Mouse (Mus musculus): ENCODE results near the gene Ublcp1. TPM values are rescaled to one million over a fixed set of nuclear protein-coding genes. Genes with fewer than 3 reads are reported as not detected.
A peak's percentile ranks its signal among the peaks of the same experiment; 100 is the strongest.

The Ublcp1 gene
- 10 to 100 TPM; 41.8 to 44.1 (median 43.3) TPM for polyA plus RNA-seq (2017; shearing (Covaris generic))

DNA sequence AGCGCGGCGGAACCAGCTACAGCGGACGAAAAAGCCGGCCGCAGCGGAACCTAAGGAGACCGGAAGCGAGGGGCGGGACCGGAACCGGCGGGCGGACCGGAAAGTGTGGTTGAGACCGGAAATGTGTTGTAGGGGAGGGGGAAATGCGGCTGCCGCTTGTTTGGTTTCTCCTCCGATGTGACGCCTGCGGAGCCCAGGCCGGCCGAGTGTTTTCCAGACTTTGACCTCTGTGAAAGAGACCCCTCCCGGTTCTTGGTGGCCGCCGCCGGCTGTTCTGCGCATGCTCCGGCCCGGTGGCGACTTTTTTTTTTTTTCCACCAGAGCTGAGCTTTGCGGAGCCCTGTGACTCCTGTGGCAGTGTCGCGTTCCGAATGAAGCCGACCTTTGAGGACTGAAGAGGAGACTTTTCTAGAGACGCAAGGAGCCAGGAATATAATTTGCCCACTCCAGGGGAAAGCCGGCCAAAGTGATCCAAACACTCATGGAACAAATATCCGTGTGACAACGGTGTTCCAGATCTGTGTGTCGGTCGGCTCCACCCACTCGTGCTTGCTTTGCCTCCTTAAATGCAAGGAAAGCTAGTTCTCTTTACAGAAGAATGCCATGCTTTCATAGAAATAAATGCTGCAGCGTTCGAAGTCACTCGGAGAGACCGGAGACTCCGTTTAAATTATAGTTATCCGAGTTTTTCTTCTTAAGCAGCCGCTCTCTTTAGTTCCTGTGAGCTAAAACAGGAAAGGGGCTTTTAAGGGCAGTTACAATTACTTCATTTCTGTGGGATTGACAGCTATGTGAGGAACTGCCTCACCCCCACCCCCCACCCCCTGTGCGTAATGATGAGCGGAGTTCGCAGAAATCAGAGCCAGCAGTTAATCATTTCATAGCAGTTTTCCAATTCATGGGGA lies at the start of gene Ublcp1:
Gene Ublcp1 (minus strand): TSS at position 67 of the 905 bp plus-strand sequence.
- ATAC-seq, result peak; percentile 79

DNA sequence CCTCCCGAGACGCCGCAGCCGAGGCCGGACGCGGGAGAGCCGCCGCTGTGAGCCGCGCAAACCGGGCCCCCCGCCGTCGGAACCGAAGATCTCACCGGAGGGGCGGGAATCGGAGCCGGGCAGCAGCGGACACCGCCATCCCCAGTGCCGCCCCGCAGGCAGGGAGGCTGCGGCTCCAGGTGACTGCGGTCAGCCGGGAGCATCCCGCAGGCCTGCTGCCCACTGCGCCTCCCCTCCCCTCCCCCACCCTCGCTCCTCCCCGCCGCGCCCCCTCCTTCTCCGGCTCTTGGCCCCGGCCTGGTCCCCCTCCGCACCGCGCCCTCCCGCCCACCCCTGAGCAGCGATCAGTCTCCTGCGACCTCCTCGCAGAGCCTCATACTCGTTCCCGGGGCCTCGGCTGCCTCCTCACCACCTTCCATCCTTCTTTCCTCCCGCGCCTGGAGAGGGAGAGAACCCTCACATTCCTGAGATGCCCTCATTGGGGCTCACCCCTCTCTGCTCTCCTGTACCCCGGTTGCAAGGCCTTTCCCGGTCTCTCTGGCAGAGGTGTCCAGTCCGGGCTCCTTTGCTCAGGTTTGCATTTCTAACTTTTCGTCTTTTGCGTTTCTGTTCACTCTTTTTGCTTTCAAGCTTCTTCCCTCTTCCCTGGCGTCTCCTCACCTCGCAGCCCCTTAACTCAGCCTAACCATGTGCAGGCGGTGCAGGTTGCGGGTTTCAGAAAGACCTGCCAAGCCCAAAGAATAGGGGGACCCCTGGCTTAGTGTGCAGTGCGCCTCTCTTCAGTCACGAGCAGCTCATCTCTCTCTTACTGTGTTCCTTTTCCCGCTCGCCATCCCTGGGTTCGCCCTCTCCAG lies 49.0 kb upstream of the Ublcp1 start:
- ATAC-seq, result no peak

DNA sequence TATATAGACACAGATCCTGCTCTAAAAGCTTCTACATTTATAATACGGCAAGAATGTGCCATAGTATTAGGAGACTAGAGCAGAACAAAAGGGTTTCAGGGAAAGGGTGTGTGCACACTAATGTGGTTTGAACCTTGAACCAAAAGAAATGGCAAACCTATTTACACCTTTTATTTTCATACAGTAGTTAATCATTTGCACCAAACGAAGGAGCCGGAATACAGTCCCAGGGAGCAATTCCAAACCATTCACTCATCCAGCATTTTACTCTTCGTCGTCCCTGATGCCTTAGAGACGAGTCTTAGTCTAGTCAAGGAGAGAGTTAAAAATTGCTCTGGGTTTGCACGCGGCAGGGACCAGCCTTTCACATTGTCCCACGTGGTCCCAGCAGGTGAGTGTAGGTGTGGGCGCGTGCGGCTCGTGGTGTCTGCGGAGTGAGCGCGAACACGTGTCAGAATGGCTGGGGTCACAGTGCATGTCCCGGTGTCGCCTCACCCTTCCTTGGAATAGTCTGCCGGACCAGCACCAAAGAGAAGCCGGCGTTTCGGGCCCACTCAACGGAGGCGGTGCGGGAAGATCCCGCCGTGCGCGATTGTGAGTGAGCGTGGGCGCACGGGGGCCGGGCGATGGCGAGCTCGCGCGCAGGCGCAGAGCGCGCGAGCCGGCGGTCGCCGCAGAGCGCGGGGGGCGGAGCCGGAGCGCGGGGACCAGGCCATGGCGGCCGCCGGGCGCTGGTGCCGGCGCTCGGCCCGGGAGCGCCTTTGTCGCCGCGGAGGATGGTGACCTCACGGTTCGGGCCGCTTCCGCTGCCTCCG lies 48.2 kb upstream of the Ublcp1 start, which contains the start of gene Rnf145:
Gene Rnf145 (plus strand): TSS at position 684 of the 815 bp plus-strand sequence.
- ATAC-seq, result peak; percentile 36

DNA sequence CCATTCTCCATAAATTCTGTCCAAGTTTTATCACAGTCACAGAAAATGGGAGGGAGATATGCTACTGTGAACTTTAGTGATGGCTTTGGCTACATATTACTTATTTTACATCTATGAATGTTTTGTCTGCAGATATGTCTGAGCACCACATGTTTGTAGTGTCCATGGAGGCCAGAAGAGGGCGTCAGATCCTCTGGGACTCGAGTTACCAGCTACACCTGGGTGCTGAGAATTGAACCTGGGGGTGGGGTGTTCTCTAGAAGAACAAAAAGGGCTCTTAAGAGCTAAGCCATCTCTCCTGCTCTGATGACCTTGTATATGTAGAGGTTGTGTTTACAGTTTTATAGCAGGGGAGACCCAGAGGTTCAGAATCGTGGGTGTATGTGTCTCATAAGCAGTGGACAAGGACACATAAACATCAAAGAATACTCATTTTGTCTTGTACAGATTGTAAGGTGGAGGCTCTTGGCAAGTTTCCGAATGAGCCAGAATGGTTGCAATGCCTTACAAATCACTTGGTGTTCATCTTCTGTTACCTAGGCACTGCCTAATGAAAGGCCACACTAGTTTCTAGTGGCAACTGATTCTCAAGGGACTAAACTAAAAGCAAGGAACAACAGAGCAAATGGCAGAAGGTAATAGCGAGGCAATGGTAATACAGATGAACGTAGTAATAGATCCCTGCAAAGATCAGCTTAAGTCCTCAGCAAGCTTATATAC lies 47.4 kb upstream of the Ublcp1 start:
- no peak for ATAC-seq

DNA sequence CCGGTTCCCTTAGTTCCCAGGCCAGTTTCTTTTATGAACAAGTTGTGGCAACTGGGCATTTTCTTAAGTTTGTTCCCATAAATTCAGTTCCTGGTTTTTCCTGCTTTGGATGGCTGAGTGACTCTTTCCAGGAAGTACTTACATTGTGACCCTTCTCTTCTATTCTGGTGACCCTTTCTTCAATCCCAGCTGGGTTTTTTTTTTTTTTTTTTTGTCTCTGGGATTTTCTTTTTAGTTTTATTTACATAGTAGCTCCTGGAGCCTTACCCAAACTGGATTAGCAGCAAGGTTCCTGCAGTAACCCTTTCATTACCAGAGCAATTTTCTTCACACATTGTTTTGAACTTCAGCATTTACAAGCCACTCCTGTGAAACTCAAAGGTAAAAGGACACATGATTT lies 46.1 kb upstream of the Ublcp1 start:
- no peak for ATAC-seq

DNA sequence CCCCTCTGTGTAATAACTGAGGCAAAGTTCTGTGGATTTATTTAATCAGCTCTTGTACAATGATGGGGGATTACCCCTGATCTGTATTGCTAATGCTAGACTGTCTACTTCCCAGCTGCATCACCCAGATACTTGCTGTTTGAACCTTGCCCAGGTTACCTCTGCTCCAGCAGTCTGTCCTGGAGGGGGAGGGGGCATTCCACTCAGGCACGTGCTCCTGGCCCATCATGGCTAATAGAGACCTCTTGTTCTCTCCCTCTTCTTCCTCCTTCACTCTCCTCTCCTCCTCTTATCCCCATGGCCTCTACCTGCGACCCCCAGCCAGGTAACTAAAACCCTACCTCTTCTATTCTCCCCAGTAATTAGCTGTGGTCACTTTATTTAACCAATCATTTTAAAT lies 44.4 kb upstream of the Ublcp1 start:
- ATAC-seq, result no peak

DNA sequence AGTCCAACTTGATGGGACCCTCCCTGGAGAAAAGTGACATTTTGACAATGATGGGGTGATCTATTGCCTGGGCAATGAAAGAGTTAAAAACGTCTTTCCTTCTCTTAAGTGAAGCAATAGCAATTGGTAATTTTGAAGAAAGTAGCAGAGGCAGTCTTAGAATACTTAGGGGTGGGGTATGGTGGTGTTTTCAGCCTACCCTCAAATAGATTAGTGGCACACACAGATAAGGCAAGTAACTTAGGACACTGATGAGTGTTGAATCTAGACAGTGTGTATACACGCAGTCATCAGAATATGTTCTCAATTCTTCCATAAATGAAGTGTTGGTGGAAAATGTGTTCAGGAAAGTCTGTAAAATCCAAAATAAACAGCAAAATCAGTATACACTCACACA lies 42.7 kb upstream of the Ublcp1 start:
- no peak for ATAC-seq

DNA sequence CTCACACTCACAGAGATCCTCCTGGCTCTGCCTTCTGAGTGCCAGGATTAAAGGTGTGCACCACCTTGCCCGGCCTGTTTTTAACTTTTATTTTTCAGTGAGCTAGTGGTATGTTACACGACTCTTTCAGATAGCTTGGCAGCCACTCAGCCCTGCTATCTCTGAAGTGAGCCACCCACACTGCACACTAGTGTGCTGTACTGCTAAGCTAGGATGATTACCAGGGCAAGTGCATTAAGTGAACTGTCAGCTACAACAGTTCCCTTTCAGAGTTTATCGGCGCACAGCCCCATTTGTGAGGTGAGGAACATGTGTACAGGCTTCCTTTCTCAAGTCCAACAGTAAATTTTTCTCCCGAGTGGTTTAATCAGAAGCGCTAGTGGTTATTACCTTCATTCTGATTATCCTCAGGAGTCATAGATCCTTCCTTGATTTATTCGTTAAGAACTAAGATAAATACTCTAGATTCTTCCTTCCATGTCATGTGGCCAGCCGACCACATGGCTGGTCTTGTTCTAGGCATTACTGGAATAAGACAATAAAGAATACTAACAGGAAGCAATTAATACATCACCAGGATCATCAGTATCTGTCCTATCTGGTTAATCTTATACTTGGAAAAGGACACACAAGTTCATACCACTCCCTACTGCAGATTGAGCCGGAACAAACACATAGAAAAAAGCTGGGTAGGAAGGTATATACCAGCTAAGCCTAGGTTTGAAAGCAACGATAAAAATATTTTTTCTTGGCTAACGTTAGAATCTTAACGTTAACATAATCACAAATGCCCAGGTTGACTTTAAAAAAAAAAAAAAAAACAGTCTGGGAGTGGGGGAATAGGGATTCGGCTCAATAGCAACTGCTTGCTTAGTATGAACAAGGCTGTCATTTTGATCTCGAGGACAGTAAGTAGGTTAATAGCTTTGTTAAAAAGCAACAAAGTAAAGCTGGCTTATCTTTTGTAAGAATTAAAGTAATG lies 42.0 kb upstream of the Ublcp1 start:
- no peak for ATAC-seq

DNA sequence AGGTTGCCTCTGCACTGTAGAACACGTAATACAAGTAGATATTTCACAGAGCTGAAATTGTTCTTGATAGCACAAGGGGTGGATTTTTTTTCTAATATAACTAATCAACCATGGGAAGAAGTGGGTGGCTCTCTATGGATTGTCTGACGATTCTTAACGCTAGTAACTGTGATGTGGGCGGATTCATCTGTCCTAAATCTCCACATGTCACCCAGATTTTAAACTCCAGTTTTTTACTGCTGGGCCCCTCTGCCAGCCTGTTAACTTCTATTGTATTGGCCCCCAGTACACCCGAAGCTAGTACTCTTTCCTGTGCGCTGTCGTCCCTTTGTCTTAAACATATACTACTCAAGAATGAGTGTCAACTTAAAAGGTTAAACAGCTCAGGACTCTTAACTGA lies 40.1 kb upstream of the Ublcp1 start:
- ATAC-seq, result no peak

DNA sequence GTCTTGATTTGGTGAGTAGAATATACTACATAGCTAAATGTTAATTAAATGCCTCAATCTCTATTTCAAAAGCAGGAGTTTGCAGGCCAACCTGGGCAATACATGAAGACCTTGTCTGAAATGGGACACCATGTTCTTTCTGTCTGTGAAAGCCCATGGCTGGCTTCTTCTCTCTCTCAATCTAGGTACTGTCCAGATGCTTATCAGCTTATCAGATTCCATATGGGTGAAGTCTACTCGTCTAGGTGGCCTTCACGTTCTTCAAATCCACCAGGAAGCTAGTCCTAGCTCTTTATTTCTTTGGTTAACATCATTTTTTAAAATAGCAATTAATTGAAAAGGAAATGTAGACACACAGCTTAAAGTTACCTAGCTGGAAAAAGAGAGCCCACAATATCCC lies 39.6 kb upstream of the Ublcp1 start:
- ATAC-seq, result no peak

DNA sequence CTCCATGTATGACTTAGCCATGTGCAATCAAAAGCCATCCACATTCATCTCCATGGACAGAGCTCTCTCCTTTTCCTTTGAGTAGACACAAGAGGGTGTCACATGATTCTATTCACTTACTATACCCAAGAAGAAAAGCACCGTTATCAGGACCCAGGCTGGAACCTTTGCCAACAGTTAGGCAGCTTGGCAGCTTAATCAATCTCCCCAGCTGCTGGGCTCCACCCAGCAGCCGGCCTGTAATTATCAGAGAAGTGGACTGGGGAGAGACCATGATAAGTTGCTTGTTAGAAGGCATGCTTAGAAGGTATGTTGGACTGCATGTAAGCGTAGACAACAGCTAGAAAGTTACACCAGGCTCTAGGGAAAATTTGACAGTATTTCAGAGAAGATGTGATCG lies 38.6 kb upstream of the Ublcp1 start:
- ATAC-seq, result no peak

DNA sequence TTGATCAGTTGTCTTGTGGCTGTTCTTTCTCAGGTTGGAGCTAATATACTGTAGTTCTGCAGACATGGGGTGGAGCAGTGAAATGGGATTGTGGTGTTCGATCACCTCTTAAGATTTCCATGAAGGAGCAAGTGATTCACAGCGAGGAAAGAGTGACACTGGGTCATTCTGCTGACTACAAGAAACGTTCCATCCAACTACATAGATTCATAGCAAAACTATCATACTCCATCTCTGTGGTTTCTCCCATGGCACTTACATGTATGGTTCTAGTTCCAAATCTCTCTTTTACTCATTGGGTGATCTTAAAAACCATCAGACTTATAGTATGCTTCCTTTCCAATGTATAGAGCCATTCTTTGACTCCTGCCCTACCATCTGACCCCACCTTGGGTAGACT lies 34.5 kb upstream of the Ublcp1 start:
- no peak for ATAC-seq

DNA sequence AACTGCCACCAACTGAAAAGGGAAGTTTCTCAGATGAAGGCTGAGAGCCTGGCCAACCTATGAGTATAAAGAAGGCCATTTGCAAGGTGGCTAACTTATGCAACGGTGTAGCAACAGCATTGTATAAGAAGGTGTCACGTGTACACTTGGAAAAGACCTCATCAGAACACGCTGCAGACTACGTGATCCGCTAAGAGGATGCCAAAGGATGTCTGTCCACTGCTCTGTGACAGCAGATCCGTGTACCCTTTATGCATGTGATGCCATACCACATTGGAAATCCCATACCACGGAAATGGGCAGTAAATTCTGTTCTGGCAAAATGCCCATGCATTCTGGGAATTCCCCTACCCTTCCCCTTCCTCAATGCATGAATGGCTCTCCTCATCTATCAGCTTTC lies 33.8 kb upstream of the Ublcp1 start:
- no peak for ATAC-seq

DNA sequence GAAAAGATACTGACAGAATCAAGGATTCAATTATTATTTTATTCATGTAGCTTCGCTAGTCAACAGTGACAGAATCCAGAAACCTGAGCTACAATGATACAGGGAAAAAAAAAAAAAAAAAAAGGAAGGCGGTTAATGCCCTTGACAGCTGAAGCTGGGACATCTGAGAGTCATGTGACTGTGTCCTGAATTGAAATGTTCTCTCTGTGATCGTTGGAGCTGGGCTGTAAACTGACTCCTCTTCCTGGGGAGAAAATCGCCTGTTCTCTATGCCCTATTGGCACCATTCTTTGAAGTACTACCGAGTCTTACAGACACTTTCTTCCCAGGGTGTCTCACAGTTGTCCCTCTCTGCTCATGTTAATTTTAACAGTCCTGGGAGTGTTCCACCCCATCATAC lies 32.6 kb upstream of the Ublcp1 start:
- no peak for ATAC-seq

DNA sequence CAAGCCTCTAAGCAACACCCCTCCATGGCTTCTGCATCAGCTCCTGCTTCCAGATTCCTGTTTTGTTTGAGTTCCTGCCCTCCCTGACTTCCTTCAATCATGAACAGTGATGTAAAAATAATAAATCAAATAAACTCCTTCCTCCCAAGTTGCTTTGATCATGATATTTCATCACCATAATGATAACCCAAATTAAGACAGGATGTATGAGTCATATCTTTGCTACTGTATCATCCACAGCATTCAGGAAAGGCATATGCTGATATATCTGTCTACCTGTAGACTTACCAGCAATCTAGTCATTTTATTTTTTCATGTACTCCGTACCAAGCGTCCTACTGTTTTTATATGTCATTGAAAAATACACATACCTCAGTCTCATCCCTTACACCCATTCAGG lies 31.2 kb upstream of the Ublcp1 start:
- peak; percentile 91 for ATAC-seq

DNA sequence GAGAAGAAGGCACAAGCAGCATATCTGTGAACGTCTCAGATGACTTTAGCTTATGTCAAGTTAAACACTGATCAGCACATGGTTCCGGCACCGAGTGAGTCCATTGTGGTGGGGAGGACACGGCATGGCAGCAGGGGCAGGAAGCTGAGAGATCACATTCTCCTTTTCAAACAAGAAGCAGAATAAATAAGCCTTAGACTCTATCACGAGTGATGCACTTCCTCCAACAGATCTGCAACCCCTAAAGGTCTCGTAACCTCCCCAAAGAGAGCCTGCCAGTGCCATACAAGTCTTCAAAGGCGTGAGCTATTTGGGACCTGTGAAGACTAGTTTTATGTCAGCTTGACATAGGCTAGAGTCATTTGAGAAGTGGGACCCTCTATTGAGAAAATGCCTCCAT lies 30.7 kb upstream of the Ublcp1 start:
- ATAC-seq, result peak; percentile 41

DNA sequence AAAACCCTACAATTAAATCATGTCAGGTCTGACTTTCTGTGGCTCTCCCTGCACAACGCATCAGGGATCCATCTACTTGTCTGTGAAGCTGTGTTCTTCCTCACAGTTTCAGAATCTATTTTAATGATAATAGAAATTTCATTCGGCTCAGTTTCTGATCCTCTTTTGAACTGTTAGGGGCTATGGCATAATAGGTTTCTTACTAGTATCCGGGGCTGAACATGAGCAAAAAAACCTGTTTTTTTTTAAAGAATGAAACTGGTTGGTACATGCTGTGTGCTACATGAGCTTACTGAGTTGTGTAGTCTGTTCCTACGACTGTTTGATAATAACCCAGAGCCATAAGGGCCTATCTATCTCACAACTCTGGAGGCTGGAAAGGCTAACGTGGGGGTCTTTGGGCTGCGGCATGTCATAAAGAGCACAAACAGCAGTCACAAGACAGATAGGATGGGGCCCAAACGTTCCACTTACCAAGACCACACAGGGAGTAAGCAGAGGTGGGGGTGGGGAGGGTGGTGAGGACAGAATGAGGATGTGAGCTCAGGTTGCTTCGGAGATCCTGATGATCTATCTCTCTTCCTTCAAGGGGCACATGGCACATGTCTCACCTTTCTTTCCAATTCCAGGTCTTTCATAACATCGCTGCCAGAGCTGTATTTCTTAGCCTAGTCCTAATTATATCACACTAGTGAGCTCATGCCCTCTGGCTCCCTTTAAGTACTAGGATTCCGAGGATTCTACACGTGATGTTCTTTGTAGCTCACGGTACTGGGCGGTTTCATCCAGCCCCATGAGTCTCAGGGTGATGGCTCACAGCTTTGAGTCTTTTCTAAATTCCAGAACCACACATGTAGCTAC lies 28.3 kb upstream of the Ublcp1 start:
- no peak for ATAC-seq

DNA sequence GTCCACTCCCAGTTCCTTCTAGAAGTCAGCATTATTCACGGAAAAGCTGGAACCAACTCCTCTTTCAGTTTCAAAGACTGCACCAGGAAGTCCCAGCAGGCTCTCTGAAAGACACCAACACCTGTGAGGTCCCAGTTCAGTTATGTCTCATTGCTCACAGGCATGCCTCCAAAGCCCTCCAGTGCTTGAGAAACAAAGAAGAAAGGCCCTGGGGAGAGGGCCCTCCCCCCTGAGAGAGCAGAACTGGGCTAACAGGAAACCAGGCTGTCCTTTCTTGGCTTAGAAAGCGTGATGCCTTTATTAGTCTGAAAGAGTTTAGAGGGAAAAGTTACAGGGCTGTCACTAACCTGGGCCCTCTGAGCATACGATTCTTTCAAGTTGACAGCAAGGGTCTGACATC lies 25.9 kb upstream of the Ublcp1 start:
- peak; percentile 64 for ATAC-seq

DNA sequence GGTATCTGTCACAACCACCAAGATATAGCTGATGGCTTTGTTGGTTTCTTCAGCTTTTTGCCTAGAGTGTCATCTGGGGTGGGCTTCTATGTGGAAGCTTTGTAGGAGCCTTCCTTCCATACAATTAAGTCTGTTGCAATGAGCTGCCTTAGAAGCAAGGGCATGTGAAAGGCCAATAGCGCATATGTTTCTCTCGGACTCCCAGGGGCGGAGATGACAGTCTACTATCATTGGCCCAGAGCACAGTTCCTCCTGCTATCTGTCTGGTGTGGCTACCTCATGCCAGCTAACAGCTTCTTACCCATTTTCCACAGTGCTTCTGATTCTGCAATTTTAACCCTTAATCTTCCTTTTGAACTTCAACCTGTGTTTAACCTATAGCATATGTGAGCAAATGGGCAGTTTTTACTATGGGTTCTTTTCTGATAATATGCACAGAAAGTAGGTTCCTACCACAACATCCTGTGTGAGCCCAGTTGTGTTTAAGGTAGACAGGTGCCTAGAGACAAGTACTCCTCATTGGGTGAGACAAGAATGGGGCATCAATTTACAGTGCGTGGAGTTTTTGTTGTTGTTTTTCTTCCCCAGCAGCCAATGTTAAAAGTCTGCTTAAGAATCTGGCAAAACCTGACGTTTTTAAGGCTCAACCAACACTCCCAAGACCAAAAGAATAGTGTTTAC lies 24.5 kb upstream of the Ublcp1 start:
- ATAC-seq, result peak; percentile 54
